Mouse (Mus musculus) stomach, embryonic 14.5 days (tissue): ENCODE measurements around the gene Cspg4. TPM values are rescaled to one million over a fixed set of nuclear protein-coding genes. Genes with fewer than 3 reads are reported as not detected.
"Not testable (repeated sequence)": the region's sequence is repeated elsewhere in the genome, so short reads cannot be mapped to it uniquely, and the experiment has no call there.

Experiments
- ATAC-seq: fragments of 200-750 bp; cut with Nextera tagmentation; 2 replicates; pipeline ENCODE4 v1.8.0; 2017; ENCODE audit warnings: low read depth, moderate TSS enrichment; ENCODE audit not compliant: insufficient number of reproducible peaks, insufficient read depth, low FRiP score
- H3K27ac ChIP-seq: fragments of 300-500 bp; sonication (generic); 2 replicates; pipeline ENCODE4 v1.5.1; 2014; ENCODE audit warnings: mild to moderate bottlenecking, low read length, moderate library complexity, mixed read lengths
- H3K27me3 ChIP-seq: fragments of 300-500 bp; sonication (generic); 2 replicates; pipeline ENCODE4 v1.6.1; 2014; ENCODE audit warnings: low read length, control low read depth, mixed read lengths; ENCODE audit not compliant: control insufficient read depth, insufficient read depth
- H3K36me3 ChIP-seq: fragments of 300-500 bp; sonication (generic); 2 replicates; pipeline ENCODE4 v1.6.1; 2014; ENCODE audit warnings: mild to moderate bottlenecking, control low read depth, low read length, moderate library complexity, mixed read lengths; ENCODE audit not compliant: control insufficient read depth, insufficient read depth
- H3K4me1 ChIP-seq: fragments of 300-500 bp; sonication (generic); 2 replicates; pipeline ENCODE4 v1.6.1; 2014; ENCODE audit warnings: low read length, control low read depth, mixed read lengths; ENCODE audit not compliant: control insufficient read depth, insufficient read depth
- H3K4me2 ChIP-seq: fragments of 300-500 bp; sonication (generic); replicated peaks from 2 replicates; pipeline ENCODE4 v1.6.1; 2014; ENCODE audit warnings: low read depth, low read length, control low read depth
- H3K4me3 ChIP-seq: fragments of 300-500 bp; sonication (generic); 2 replicates; pipeline ENCODE4 v1.5.1; 2014; ENCODE audit warnings: low read depth, low read length, control low read depth
- H3K9ac ChIP-seq: fragments of 300-500 bp; sonication (generic); replicated peaks from 2 replicates; pipeline ENCODE4 v1.6.1; 2014; ENCODE audit warnings: low read depth, mild to moderate bottlenecking, control low read depth, low read length, moderate library complexity, mixed read lengths
- H3K9me3 ChIP-seq: fragments of 300-500 bp; sonication (generic); 2 replicates; pipeline ENCODE4 v1.6.1; 2016; ENCODE audit warnings: low read depth, low read length, control low read depth; ENCODE audit not compliant: control insufficient read depth
- WGBS: fragments of 180-500 bp; shearing (Covaris S2); extraction: QIAGEN DNeasy Blood & Tissue Kit; methylation state at CpG from one replicate; pipeline ENCODE4 v1.1.7; 2014; 5-methylcytosine and 5-hydroxymethylcytosine counted together
- polyA plus RNA-seq: library from polyadenylated mRNA; unstranded; fragments of >200 nt; fragmentation: Nextera tagmentation; extraction: Ambion mirVana; gene quantifications from 2 replicates; pipeline ENCODE4 v1.2.1, GENCODE M21; 2014

Cspg4 gene
- polyA plus RNA-seq, 1 experiment from 2014 or later: 16.1 TPM

GRCm38 (mm10) chr9:56937223-56938160 is 72.7 kb downstream of the Cspg4 start, which contains the start of gene Imp3:
Gene Imp3 (plus strand): TSS chr9:56937475.
- Histone ChIP-seq H3K27ac (peak within 1 kb of the TSS; percentile 86), H3K27me3 (no peaks in the 10 kb centered on the region), H3K4me1 (peaks cover 6% of the 10 kb centered on the region; the same call in 1 of the 2 replicates), H3K9ac (peak within 1 kb of the TSS; percentile 72), H3K36me3 (no peaks in the 10 kb centered on the region; the same call in 1 of the 2 replicates), H3K4me2 (peak within 1 kb of the TSS; percentile 83), H3K4me3 (peak within 1 kb of the TSS; percentile 76), H3K9me3 (no peaks in the 10 kb centered on the region)
- WGBS: under 1% methylated on average over 73 of the region's 73 CpGs
- ATAC-seq: peak; percentile 94

GRCm38 (mm10) chr9:56938374-56938773 is 73.5 kb downstream of the Cspg4 start:
- H3K4me2 ChIP-seq: peak overlapping the region; percentile 83
- no peaks in the 10 kb centered on the region; the same call in 1 of the 2 replicates for H3K36me3 ChIP-seq
- no peaks in the 10 kb centered on the region for H3K27me3 ChIP-seq
- 1% methylated on average over 7 of the region's 7 CpGs for WGBS
- peak overlapping the region; percentile 76 for H3K4me3 ChIP-seq
- H3K27ac ChIP-seq: peak overlapping the region; percentile 29; the same call in 1 of the 2 replicates
- peak overlapping the region; percentile 72 for H3K9ac ChIP-seq
- ATAC-seq: no peak
- peaks cover 6% of the 10 kb centered on the region; the same call in 1 of the 2 replicates for H3K4me1 ChIP-seq
- H3K9me3 ChIP-seq: no peaks in the 10 kb centered on the region

- not testable (repeated sequence) for H3K4me2 ChIP-seq
Observed at GRCm38 (mm10) chr9:56947481-56947880, 82.6 kb downstream of the Cspg4 start.

GRCm38 (mm10) chr9:56948699-56949098 is 83.9 kb downstream of the Cspg4 start:
- not testable (repeated sequence) for H3K9me3 ChIP-seq, H3K4me1 ChIP-seq, H3K27me3 ChIP-seq, H3K36me3 ChIP-seq, H3K4me2 ChIP-seq, H3K4me3 ChIP-seq, H3K27ac ChIP-seq, ATAC-seq, H3K9ac ChIP-seq
- WGBS: 48% methylated on average over 5 of the region's 5 CpGs

More at GRCm38 (mm10) chr9:56947481-56947880, 82.6 kb downstream of the Cspg4 start:
- not testable (repeated sequence) for H3K4me3 ChIP-seq, ATAC-seq, H3K36me3 ChIP-seq, H3K4me1 ChIP-seq, H3K9ac ChIP-seq, H3K27ac ChIP-seq, H3K27me3 ChIP-seq, H3K9me3 ChIP-seq
- WGBS: 27% methylated on average over 3 of the region's 3 CpGs

Other genes with a start within 250 kb of the Cspg4 start
- 3.0 and 3.5 TPM in 2 replicates for gene Lingo1, start 68.6 kb upstream of the Cspg4 start, polyA plus RNA-seq
- gene Odf3l1, start 354 bp upstream of the Cspg4 start, polyA plus RNA-seq: 1.7 and 1.9 TPM in 2 replicates
- 8.8 and 9.5 TPM in 2 replicates for gene Snx33, start 63.3 kb downstream of the Cspg4 start, polyA plus RNA-seq
- gene Imp3, start 72.4 kb downstream of the Cspg4 start, polyA plus RNA-seq: 76.8 and 78.1 TPM in 2 replicates
- gene Snupn, start 85.8 kb downstream of the Cspg4 start, polyA plus RNA-seq: 19.5 and 21.9 TPM in 2 replicates
- gene Ptpn9, start 129.9 kb downstream of the Cspg4 start, polyA plus RNA-seq: 28.0 and 32.6 TPM in 2 replicates
- gene Sin3a, start 207.0 kb downstream of the Cspg4 start, polyA plus RNA-seq: 42.7 and 46.4 TPM in 2 replicates